Mouse (Mus musculus): ENCODE data around the gene Tial1.

Tial1 gene

DNA sequence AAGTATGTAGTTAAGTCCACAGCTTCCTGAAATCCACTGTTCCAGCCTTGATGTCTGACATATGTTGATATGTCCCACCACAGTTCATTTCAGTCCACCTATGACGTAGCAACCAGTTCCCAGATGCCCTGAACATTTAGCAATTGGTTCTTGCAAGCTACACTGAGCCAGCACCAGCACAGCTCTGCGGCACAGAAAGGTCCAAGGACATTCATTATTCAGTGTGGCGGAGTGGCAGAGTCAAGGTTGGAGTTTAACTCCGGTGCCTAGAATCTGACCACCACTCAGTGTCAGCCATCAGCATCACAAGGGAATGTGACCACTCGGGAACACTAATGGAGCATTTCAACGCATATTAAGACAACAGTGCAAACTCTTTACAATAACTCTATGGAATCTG is 44.9 kb downstream of the Tial1 start:
- DNase-seq (ENCODE audit: low spot score in 2 of 2) = no peak

- DNase-seq (ENCODE audit: low spot score in 2 of 2) = no peak
These were observed 47.1 kb downstream of the Tial1 start for GRCm38 (mm10) chr7:128414433-128414832.

DNA sequence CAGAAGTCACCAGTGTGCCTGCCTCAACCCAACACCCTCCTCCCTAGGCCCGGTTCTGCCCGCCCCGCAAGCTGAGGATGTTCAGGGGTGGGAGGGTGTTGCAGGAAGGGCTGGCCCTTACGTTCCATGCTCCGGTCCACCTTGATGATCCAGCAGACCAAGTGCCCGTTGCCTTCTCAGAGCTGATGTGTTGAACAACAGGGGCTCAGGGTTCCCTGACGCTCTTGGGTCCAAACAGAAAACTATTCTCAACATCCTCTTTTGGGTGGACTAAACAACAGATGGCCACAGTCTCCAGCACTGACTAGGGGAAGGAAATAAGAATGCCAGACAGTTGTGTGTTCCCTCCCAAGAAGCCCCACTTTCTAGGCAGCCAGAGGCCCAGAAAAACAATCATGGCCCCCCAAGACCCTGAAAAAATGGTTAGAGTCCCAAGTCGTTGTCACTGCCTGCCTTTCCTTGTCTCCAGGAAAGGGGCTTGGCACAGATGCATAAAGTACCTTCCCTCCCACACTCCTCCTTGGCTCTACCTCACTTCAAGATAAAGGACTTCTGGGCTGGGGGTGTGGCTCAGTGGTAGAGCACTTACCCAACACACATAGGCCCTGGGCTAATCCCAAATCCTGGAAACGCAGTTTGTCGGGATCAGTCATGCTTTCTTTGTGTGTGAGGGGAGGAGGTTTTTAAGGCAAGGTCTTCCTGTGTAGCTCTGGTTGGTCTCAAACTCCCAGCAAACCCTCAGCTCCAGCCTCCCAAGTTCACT is 49.3 kb downstream of the Tial1 start:
- DNase-seq (ENCODE audit: low spot score in 2 of 2) = no peak

- no peak for DNase-seq (ENCODE audit: low spot score in 2 of 2)
These were observed 50.7 kb downstream of the Tial1 start for GRCm38 (mm10) chr7:128410708-128411413.

- no peak for DNase-seq (ENCODE audit: low spot score in 2 of 2)
These were observed 53.3 kb downstream of the Tial1 start for GRCm38 (mm10) chr7:128408265-128408664.

DNA sequence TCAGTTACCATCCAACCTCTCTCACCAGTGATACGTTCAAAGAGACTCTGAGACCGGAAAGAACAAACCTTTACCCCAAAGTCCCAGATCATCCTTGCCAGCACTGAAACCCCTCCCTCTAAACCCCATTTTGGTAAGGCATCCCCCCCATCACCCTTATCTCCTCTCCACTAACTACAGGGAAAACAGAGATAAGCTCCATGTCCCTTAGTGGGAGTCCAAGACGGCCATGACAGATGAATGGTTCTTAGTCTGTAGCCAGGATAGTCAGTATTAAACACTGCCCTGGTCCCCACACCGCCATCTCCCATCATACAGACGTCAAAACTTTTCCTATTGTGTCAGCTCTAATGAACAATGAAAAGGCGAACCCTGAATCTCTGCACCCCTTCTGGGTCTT is 57.5 kb downstream of the Tial1 start:
- DNase-seq (ENCODE audit: low spot score in 2 of 2) = no peak

GRCm38 (mm10) chr7:128403586-128403985 is 57.9 kb downstream of the Tial1 start:
- no peak for DNase-seq (ENCODE audit: low spot score in 2 of 2)

DNA sequence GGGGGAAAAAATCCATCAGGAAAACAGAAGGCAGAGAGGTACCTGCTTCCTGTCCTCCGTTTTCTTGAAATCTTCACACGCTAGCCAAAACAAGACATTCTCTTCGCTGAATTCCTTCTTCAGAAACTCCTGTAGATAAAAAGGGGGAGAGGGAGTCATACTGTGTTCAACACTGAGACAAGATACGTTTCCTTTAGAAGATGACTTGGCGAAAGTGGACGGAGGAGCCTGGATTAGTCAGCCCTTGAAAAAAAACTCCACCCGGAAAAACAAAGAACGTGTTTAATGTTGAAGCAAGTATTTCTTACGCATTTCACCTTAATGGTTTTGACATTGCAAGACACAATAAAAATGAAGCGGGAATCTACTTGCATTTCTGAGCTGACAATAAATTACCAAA is 58.4 kb downstream of the Tial1 start:
- DNase-seq (ENCODE audit: low spot score in 2 of 2) = no peak

DNA sequence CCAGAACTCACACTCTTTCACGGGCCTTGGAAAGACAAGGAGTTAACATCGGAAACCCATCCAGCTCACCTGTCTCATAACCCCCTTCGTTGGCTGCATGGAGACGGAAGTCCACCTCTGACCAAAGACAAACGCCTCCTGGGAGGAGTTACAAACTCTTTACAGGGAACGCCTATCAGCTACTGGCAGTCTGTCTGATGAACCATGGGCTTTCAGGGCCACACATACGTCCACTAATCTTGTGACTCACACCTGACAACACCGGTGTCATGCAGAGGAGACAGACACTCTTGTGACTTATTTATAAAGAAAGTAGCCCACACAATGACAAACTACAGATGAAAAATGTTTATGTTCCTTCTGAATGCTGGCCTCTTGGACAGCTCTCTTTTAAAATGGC is 58.9 kb downstream of the Tial1 start:
- DNase-seq (ENCODE audit: low spot score in 2 of 2) = no peak

DNA sequence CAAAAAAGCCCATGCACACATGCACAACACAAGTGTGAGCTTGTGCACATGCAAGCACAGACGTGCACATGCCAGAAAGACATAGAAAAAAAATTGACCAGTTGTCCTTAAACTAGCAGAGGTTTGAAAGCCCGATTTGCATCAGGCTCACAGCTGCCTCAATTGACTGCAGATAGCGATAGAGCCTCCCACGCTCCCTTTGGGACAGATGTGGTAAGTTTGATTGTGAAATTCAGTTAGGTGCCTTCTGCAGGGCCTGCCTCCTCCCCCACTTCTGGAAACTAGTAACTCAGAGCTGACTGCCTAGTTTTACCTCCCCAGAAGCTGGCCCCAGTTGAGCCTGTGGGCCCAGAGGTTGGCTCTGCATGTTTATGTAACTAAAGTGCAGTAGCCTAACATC is 62.9 kb downstream of the Tial1 start:
- DNase-seq (ENCODE audit: low spot score in 2 of 2) = no peak

DNA sequence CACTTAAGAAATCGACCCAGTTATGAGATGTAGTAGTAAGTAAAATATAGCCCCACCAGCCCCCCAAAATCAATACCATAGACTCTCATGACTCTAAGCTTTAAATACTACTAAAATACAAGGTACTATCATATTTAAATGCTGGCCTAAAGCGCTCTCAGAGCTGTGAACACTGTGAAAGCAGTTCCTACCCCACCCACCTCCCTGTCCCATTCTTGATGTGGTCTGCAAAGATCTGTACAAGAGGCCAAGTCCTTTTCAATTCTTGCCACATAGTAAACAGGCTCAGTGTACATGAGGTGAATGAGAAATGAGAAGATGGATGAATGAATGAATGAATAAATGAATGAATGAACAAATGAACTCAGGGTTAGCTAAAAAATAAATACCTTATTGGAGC is 64.5 kb downstream of the Tial1 start:
- DNase-seq (ENCODE audit: low spot score in 2 of 2) = no peak

GRCm38 (mm10) chr7:128393756-128394155 is 67.8 kb downstream of the Tial1 start:
- DNase-seq (ENCODE audit: low spot score in 2 of 2) = no peak

DNA sequence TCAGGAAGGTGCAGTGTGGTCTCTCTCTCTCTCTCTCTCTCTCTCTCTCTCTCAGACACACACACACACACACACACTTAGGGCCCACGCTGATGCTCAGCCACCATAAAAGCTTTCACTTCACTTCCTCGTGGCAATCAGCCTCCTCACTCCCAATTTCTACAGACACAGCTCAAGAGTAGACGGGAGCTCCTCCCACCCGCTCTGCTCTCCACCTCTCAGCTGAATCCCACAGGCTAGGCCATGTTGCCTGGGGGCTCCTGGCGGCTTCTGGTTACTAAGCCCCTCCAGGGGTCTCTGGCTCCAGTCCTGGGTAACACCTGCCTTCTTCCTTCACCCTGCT is 68.6 kb downstream of the Tial1 start:
- DNase-seq (ENCODE audit: low spot score in 2 of 2) = no peak

- no peak for DNase-seq (ENCODE audit: low spot score in 2 of 2)
These were observed 69.2 kb downstream of the Tial1 start for GRCm38 (mm10) chr7:128392071-128392971.

- no peak for DNase-seq (ENCODE audit: low spot score in 2 of 2)
These were observed 70.1 kb downstream of the Tial1 start for GRCm38 (mm10) chr7:128391267-128392057.

Measured in frontal cortex, postnatal 25 days (tissue).